Mouse (Mus musculus) liver, adult 2 months (tissue): Measurements from ENCODE around the gene Garnl3. TPM values are rescaled to one million over a fixed set of nuclear protein-coding genes. Genes with fewer than 3 reads are reported as not detected.
"Not testable (repeated sequence)": the region's sequence is repeated elsewhere in the genome, so short reads cannot be mapped to it uniquely, and the experiment has no call there.

Source experiments
- DNase-seq: peaks from one replicate; pipeline ENCODE4 v3.0.0-alpha.2; 2011; ENCODE audit warnings: low read depth, low spot score; ENCODE audit errors: extremely low read depth
- H3K27ac ChIP-seq: fragments of 200-500 bp; replicated peaks from 2 replicates; pipeline ENCODE4 v1.5.1; 2012; ENCODE audit warnings: low read depth, mild to moderate bottlenecking, control low read depth, inconsistent platforms, low read length; ENCODE audit not compliant: insufficient read depth
- H3K27me3 ChIP-seq: fragments of 200-500 bp; 2 replicates; pipeline ENCODE4 v1.6.1; 2012; ENCODE audit warnings: mild to moderate bottlenecking, moderate library complexity, low read length, inconsistent platforms; ENCODE audit not compliant: control insufficient read depth, insufficient read depth
- H3K36me3 ChIP-seq: fragments of 200-500 bp; 2 replicates; pipeline ENCODE4 v1.6.1; 2012; ENCODE audit warnings: low read length, inconsistent platforms; ENCODE audit not compliant: control insufficient read depth, insufficient read depth
- H3K4me1 ChIP-seq: fragments of 200-500 bp; 2 replicates; pipeline ENCODE4 v1.6.1; 2011; ENCODE audit warnings: low read length; ENCODE audit not compliant: control insufficient read depth, insufficient read depth
- H3K4me3 ChIP-seq: fragments of 200-500 bp; 2 replicates; pipeline ENCODE4 v1.5.1; 2011; ENCODE audit warnings: low read depth, mild to moderate bottlenecking, control low read depth, low read length, moderate library complexity; ENCODE audit not compliant: insufficient read depth
- H3K79me2 ChIP-seq: fragments of 200-500 bp; 2 replicates; pipeline ENCODE4 v1.6.1; 2012; ENCODE audit warnings: inconsistent platforms, mild to moderate bottlenecking, low read length, moderate library complexity; ENCODE audit not compliant: control insufficient read depth, insufficient read depth
- H3K9ac ChIP-seq: fragments of 200-500 bp; 2 replicates; pipeline ENCODE4 v1.6.1; 2012; ENCODE audit warnings: low read depth, mild to moderate bottlenecking, control low read depth, inconsistent platforms, low read length
- CTCF ChIP-seq: fragments of 200-500 bp; IDR thresholded peaks from 2 replicates; pipeline ENCODE4 v1.5.1; 2011; ENCODE audit warnings: low read depth, low read length, control low read depth
- POLR2A ChIP-seq: fragments of 200-500 bp; IDR thresholded peaks from 2 replicates; pipeline ENCODE4 v1.6.1; 2011; ENCODE audit warnings: low read length, control low read depth; ENCODE audit not compliant: insufficient read depth; ENCODE audit errors: extremely low read depth
- WGBS: fragments of 180-500 bp; shearing (Covaris S2); methylation state at CpG from one replicate; pipeline ENCODE4 v1.1.7; 2018; 5-methylcytosine and 5-hydroxymethylcytosine counted together
- polyA plus RNA-seq: library from polyadenylated mRNA; depleted of rRNA; stranded (reverse); fragments of >200 nt; gene quantifications from 2 replicates; pipeline ENCODE4 v1.2.3, GENCODE M21; 2012
- total RNA-seq: library from RNA; depleted of rRNA; stranded (reverse); fragments of >200 nt; gene quantifications from 2 replicates; pipeline ENCODE4 v1.2.3, GENCODE M21; 2014

Gene Garnl3
- total and polyA plus RNA-seq, 2 experiments, result 0.11 to 0.28 TPM

GRCm38 (mm10) chr2:33100536-33100935 lies 30.9 kb downstream of the Garnl3 start:
- DNase-seq, result no peak
- Histone ChIP-seq H3K36me3 (no peaks in the 10 kb centered on the region), H3K27me3 (no peaks in the 10 kb centered on the region), H3K79me2 (no peaks in the 10 kb centered on the region), H3K9ac (no peak overlapping the region), H3K4me3 (no peak overlapping the region), H3K4me1 (no peaks in the 10 kb centered on the region), H3K27ac (no peak overlapping the region)
- no peak for TF ChIP-seq CTCF
- TF ChIP-seq POLR2A, result no peak
- 87% methylated on average over 8 of the region's 8 CpGs for WGBS

DNA sequence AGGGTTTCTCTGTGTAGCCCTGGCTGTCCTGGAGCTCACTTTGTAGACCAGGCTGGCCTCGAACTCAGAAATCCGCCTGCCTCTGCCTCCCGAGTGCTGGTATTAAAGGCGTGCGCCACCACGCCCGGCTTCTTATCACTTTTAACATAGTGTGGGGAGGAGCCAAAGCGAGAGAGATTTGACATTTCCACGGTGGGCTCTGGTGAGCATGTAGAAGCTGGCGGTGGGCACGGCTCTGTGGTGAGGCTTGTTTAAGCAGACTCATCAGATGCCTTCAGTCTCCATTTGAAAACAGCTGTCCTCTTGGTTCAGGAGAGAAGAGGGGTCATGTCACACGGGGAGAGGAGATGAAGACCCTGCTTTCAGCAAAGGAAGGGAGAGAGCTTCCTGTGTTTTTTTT lies 34.1 kb downstream of the Garnl3 start:
- not testable (repeated sequence) for H3K9ac ChIP-seq, H3K79me2 ChIP-seq, H3K27ac ChIP-seq, H3K4me3 ChIP-seq, H3K27me3 ChIP-seq, H3K4me1 ChIP-seq, H3K36me3 ChIP-seq, DNase-seq
- WGBS, result 84% methylated on average over 12 of the region's 12 CpGs

DNA sequence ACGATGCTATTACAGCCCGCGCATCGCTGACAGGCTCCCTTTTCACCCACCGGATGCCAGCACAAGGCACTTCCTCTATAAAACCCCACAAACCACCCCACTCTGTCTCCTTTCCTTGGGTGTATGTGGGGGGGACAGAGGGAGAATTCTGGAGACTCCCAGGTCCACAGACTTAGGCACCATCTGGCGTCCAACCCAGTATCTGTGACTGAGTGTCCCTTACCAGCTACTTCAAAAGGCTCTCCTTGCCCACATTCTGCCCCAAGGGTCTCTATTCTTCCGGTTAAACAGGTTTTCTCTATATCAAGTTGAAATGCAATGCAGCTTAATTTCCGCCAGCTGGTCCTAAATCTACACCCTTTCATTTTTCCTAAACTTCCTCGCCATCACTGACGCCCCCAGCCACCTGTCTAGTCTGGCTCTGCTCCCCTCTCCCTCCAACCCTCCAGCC lies 36.2 kb downstream of the Garnl3 start:
- H3K27ac ChIP-seq, result no peak overlapping the region
- no peaks in the 10 kb centered on the region for H3K79me2 ChIP-seq
- no peak overlapping the region for H3K4me3 ChIP-seq
- no peak for DNase-seq
- H3K9ac ChIP-seq, result no peak overlapping the region
- no peaks in the 10 kb centered on the region for H3K27me3 ChIP-seq
- TF ChIP-seq POLR2A (no peak), CTCF (no peak)
- H3K4me1 ChIP-seq, result no peaks in the 10 kb centered on the region
- 80% methylated on average over 10 of the region's 10 CpGs for WGBS
- H3K36me3 ChIP-seq, result no peaks in the 10 kb centered on the region

- WGBS, result 81% methylated on average over 8 of the region's 8 CpGs
Observed at GRCm38 (mm10) chr2:33090620-33091520, 40.6 kb downstream of the Garnl3 start.

GRCm38 (mm10) chr2:33090033-33090400 lies 41.4 kb downstream of the Garnl3 start:
- H3K9ac ChIP-seq, H3K4me3 ChIP-seq, H3K4me1 ChIP-seq, H3K79me2 ChIP-seq, DNase-seq, H3K36me3 ChIP-seq, H3K27me3 ChIP-seq, H3K27ac ChIP-seq: not testable (repeated sequence)
- 54% methylated on average over 1 of the region's 1 CpGs for WGBS

More at GRCm38 (mm10) chr2:33090620-33091520, 40.6 kb downstream of the Garnl3 start:
- H3K27me3 ChIP-seq, result no peaks in the 10 kb centered on the region
- no peak overlapping the region for H3K9ac ChIP-seq
- no peaks in the 10 kb centered on the region for H3K36me3 ChIP-seq
- DNase-seq, result no peak
- no peak overlapping the region for H3K4me3 ChIP-seq
- H3K79me2 ChIP-seq, result no peaks in the 10 kb centered on the region
- no peaks in the 10 kb centered on the region for H3K4me1 ChIP-seq
- no peak overlapping the region for H3K27ac ChIP-seq
- TF ChIP-seq POLR2A, result no peak
- no peak for TF ChIP-seq CTCF

DNA sequence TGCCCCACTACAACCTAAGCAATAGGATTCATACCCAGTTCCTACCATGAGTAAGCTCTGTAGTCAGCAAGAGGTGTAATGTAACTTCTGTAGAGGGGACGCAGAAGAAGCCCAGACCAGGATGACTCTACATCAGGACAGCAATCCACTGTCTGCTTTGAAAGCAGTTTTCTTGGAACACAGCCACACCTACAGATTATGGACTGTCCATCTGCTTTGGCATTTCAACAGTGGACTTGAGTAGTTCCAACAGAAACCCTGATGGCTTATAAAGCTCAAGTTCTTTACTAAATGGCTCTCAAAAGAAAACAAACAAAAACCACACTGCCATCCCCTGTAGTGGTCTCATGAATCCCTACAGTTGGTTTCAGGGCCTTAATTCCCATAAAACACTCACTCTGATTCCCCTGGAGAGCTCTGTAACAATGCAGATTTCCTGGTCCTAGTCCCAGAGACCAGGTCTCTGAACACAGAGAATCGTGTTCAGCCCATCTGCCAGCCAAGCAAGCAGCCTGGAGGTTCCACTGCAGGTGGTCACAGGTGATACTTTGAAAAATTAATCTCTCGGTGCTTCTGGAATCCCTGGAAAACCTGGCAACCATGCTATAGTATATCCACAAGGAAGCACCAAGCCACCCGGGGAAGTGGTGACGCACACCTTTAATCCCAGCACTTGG lies 42.0 kb downstream of the Garnl3 start:
- H3K9ac ChIP-seq, result no peak overlapping the region
- DNase-seq, result no peak
- TF ChIP-seq CTCF (no peak), POLR2A (no peak)
- H3K27ac ChIP-seq, result no peak overlapping the region
- H3K36me3 ChIP-seq, result no peaks in the 10 kb centered on the region
- 89% methylated on average over 5 of the region's 5 CpGs for WGBS
- no peaks in the 10 kb centered on the region for H3K27me3 ChIP-seq
- H3K4me1 ChIP-seq, result no peaks in the 10 kb centered on the region
- no peaks in the 10 kb centered on the region for H3K79me2 ChIP-seq
- no peak overlapping the region for H3K4me3 ChIP-seq
